Mouse (Mus musculus) small intestine, adult 2 months (tissue): Measurements from ENCODE around the gene Ubash3a.

Source experiments
- CTCF ChIP-seq: fragments of 200-500 bp; IDR thresholded peaks from 2 replicates; pipeline ENCODE4 v1.5.1; 2012; ENCODE audit warnings: low read depth, mild to moderate bottlenecking, control low read depth, inconsistent platforms, low read length, moderate library complexity, mixed read lengths; ENCODE audit not compliant: insufficient replicate concordance, insufficient read length; ENCODE audit errors: extremely low read depth
- POLR2A ChIP-seq: fragments of 200-500 bp; IDR thresholded peaks from 2 replicates; pipeline ENCODE4 v1.6.1; 2012; ENCODE audit warnings: low read depth, mild to moderate bottlenecking, control low read depth, inconsistent platforms, low read length, moderate library complexity

GRCm38 (mm10) chr17:31268016-31268415 lies 60.3 kb downstream of the Ubash3a start:
- TF ChIP-seq CTCF (no peak), POLR2A (no peak)
